Mouse (Mus musculus): Measurements from ENCODE around the gene Tmem63a.
A peak's percentile ranks its signal among the peaks of the same experiment; 100 is the strongest.
"Not testable (repeated sequence)": the region's sequence is repeated elsewhere in the genome, so short reads cannot be mapped to it uniquely, and the experiment has no call there.

The Tmem63a gene

DNA sequence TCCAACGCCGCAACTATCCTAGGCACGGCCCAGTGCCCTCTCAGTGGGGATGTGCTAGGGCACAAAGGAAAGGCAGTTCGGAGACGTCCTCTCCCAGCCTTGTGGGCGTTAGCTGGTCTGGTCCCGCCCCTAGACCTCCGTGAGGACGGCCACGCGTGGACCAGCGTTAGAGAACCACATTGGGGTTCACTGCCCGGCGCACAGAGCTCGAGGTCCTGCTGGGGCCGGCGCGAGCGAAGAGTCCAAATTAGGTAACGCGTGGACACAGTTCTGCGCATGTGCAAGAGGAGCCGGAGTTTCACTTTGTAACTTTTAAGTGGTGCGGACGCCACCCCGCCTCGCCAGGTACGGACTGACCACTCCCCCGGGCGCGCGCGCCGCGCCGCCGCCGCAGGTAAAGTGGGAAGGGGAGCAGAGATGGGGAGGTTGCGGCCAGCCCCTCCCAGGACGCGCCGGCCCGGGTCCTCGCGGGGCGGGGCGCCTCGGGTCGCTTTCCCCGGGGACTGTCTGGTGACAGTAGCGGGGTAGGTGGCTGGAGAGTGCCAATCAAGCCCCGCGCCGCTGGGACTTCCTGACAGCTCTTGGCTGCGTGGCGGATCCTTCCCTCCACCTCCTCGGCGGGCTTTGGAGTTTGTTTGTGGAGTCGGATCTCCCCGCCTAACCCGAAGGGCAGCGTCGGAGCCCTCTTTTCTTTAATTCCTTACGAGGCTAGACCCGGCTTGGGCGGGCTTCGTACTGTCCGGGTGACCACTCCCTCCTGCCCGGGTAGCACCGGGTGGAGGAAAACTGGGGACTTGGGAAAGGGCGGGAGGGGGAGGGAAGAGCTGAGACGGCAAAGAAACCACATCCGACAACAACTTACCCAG lies at the start of gene Tmem63a:
Gene Tmem63a (plus strand): TSS at position 179 of the 866 bp plus-strand sequence.
- peak; percentile 83 for DNase-seq

DNA sequence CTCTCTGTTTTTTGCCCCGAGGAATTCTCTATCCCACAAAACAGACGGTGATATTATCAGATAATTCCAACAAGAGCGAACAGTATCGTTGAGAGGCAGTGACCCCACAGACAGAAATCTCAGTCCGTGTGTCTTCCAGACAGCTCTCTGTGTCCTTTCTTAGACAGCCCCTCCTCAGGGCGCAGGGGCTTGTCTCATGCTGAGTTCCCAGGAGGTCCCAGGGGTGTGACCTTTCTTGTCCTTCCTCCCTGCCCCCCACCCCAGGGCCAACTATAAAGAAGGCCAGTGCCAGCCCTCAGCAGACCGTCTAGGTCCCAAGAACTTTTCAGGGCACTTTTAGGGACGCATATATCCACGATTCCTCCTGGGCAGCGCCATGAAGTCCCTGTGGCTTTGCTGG lies 49.3 kb upstream of the Tmem63a start, which contains the start of gene Lefty2:
Gene Lefty2 (plus strand): TSS at position 301 of the 400 bp plus-strand sequence.
- DNase-seq = no peak

- not testable (repeated sequence) for DNase-seq
Measured at GRCm38 (mm10) chr1:180894088-180894987, 47.8 kb upstream of the Tmem63a start.

DNA sequence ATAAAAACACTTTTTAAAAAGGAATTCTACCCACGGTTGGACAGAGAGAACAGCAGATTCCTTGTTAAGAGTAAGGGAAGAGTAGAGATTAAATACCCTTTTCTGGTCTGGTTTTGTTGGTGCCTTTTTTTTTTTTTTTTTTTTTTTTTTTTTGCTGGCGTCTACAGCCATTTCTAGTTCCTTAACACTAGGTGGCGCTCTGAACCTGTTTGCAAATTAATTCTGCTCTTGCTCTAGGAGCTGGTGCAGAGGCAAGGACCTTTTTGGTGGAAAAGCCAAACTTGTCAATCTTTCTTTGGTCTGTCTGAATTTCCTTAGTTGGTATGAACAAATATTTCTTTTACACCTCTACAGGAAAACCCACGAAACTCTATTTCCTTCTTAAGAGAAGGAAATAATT lies 41.0 kb upstream of the Tmem63a start:
- peak; percentile 33 for DNase-seq

- peak; percentile 94 for DNase-seq
Measured at GRCm38 (mm10) chr1:180902915-180903314, 39.2 kb upstream of the Tmem63a start.

GRCm38 (mm10) chr1:180903666-180904038 lies 38.5 kb upstream of the Tmem63a start:
- no peak for DNase-seq

DNA sequence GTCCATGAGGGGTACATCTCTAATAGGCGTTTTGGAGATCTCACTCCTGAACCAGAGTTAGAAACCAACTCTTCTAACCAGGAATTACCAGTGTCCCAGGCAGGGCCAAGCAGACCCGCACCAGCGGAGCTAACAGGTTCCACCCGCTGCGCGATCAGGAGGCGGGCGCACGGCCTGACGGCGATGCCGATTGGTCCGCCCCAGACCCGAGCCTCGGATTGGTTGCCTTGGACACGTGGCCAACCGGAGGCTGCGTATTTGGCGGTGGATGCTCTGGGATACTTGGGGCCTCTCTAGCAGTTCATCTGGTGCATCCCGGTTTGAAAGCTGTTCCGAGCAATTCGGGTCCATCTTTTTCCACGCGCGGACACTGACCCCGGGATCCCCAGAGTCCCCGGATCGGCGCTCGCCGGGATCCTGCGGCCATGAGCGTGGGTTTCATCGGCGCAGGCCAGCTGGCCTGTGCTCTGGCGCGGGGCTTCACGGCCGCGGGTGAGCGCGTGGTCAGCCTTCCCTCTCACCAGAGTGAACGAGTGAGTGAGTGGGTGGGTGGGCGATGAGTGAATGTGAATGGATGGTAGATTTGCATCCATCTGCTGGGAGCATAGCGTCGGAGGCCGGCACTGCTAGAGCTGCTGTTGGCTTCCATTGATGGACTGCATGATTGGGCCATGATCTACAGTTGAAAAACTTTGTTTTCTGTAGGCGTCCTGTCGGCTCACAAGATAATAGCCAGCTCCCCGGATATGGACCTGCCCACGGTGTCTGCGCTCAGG lies 37.9 kb upstream of the Tmem63a start, which contains the start of gene Pycr2:
Gene Pycr2 (plus strand): TSS at position 255 of the 776 bp plus-strand sequence.
- DNase-seq = peak; percentile 98

- no peak for DNase-seq
Measured at GRCm38 (mm10) chr1:180904815-180905080, 37.4 kb upstream of the Tmem63a start.

DNA sequence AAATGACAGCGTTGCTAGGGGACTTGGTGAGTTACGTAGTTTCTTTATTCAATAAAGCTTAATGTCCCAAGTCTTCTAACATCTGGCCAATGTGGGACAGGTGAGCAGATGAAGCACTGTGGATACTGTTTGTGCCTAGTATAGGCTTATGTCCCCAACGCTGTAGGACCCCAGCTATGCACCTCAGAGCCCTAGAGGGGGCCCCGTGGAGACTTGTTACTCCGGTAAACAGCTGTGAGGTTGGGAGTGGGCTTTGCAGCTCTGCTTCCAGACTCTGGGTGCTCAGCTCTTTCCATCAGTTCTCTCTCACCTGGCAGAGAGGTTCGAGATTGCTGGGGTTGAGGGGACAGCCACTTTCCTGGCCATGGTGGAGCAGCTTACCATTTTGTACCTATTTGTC lies 36.8 kb upstream of the Tmem63a start:
- peak; percentile 29 for DNase-seq

GRCm38 (mm10) chr1:180905876-180906275 lies 36.3 kb upstream of the Tmem63a start:
- no peak for DNase-seq

DNA sequence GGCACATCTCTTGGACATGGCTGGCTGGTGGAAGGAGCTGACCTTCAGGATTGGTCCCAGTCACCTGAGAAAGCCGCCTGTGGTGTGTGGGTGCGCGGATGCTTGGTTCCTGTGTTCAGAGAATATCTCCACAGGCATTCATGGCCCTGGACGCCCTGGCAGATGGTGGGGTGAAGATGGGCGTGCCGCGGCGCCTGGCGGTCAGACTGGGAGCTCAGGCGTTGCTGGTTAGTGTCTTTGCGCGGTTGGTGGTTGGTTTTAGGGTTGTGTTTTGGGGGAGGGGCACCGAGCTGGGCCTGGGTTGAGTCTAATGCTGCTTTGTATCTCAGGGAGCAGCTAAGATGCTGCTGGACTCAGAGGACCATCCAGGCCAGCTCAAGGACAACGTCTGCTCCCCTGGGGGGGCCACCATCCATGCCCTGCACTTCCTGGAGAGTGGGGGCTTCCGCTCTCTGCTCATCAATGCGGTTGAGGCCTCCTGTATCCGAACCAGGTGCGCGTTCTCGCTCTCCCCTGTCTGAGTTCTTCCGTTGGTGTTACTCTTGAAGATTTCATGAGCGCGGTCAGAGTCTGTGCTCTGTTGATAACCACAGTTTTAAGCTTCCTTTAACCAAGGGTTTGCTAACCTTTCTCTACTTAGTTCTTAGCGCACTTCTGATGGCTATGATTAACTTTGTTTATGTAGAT lies 35.5 kb upstream of the Tmem63a start:
- DNase-seq = peak; percentile 55

DNA sequence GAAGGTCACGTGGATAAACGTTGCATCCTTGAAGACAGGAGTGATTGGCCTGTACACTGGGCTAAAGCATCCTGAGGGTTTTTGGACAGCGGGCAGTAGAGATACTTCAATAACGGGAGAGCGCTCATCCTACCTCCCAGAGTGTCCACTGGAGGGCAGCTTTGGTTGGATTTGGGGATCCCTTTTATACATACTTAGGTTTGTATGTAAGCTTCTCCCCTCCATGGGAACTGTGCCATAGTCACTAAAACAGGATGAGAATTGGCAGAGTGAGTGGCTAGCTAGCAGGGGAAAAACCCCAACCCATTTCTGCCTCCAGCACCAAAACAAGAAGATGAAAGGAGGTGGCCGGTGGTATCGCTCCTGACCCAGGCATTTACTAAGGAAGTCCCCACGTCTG lies 31.0 kb upstream of the Tmem63a start:
- peak; percentile 41 for DNase-seq

DNA sequence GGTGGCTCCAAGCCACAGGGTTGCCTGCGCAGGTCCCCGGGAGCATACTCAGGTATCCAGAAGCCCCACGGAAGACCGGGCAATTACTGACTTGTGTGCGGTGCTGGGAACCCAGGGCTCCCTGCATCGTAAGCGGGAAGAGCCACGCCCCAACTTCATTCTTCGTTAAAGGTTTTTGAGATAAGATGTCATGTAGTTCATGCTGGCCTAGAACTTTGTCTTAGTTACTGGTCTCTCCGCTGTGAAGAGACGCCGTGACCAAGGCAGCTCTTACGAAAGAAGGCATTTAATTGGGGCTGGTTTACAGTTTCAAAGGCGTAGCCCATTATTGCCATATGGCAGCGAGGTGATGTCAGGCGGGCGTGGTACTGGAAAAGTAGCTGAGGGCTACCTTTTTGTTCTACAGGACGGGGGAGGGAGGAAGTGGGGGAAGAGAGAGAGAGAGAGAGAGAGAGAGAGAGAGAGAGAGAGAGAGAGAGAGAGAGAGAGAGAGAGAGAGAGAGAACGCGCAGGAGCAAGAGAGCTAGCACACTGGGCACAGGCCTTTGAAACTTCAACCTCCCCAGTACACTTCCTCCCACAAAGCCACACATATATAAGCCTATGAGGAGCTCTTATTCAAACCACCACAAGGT lies 30.4 kb upstream of the Tmem63a start:
- peak; percentile 53 for DNase-seq

DNA sequence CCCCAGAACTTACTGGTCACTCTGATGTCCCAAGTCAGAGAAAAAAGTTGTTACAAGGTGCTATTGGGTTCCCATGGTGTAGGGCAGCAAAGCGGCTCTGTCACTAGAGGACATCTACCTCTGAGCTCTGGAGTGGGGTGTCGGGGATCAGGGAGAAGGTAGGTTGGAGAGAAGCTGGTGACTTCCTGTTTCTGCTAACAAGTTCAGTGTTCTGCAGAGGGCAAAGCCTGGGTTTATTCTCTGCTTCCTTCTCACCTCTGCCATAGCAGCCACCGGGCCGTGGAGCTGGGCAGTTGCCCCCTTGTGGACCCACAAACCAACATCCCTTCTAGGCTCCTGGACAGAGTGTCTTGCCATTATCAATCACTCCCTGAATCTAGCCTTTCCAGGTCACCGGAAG lies 29.4 kb upstream of the Tmem63a start:
- DNase-seq = no peak

DNA sequence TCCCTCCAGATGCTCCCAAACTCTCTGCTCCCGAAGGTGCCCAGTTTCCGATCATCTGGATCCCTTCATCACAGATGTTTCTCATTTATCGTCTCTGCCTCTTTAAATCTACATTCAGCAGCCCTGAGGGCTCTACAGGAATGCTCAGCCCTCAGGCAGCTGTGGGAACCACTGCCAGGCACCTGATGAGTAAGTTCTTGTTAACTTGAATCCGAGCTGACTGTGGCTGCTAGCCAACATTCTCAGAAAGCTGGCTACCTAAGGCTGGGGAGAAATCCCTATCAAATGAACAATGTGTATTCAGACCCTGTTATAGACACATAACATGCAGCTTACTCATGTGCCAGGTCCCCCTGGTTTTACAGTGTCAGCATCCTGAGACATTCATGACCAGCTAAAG lies 28.3 kb upstream of the Tmem63a start:
- no peak for DNase-seq

DNA sequence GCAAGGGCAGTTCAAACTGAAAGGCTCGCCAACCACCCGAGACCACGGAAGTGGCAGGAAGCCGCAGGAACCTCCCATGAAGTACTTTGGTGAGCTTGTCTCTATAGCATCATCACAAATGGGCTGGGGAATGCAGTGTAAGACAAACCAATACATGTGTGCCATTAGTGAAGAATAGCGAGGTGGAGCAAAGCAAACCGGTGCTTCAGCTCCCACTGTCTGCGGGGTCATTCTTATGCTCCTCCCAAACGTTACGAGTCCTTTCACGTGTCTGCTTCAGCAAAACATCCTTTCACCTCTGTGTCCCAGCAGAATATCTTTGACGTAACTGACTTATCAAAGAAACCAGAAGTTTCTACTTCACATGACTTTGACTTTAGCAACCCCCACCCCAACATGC lies 25.7 kb upstream of the Tmem63a start:
- DNase-seq = no peak

- no peak for DNase-seq
Measured at GRCm38 (mm10) chr1:180917053-180917452, 25.1 kb upstream of the Tmem63a start.

DNA sequence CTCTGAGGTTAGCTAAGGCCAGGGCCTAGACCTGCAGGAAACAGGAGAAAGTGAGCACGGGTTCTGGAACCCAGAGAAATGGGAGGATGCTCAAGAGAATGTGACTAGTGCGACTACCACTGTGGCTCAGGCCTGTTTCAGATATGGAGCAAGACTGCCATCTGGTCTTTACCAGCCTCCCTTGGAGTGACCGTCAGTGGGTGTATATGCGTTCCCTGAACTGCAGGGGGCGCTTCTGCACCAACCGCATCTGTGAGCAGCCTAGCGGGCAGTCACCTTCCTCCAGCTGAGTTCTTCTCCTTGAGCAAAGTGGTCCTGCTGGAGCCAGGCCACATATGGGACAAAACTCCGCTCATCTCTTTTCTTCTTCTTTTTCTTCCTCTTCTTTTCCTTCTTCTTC lies 22.5 kb upstream of the Tmem63a start:
- peak; percentile 77 for DNase-seq

DNA sequence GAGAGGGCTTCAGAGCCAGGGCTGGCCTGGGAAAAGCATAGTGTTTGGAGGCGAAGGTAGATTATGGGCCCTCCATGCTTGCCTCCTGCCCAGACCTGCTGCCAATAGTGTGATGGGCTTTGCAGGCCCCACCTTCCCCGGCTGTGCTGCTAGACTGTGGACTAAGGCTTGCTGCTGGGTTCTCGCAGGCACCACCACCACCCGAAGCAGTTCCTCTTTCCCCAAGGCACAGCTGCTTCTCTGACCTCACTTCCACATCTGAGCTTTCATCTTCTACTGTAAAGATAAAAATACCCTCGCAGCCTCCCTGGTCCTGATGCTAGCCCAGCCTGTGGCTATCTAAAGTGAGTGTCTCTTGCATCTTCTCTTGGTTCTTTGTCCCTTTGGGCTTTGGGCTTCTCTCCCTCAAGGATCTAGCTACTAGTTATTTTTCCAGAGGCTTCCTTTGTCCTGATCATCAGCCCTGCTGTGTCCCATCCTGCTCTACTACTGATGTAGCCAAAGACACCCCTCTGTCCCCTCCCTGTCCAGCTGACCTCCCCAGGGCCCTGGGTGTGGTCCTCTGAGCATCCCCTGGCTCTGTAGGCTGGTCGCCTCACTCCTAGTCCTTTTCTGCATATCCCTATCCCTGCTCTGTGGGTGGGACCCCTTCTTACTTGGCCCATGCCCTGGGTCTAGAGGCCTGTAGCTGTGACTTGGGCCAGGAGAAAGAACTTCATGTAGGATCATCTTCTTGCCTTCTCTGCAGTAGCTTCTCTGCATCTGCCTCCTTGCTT lies 19.7 kb upstream of the Tmem63a start:
- no peak for DNase-seq

DNA sequence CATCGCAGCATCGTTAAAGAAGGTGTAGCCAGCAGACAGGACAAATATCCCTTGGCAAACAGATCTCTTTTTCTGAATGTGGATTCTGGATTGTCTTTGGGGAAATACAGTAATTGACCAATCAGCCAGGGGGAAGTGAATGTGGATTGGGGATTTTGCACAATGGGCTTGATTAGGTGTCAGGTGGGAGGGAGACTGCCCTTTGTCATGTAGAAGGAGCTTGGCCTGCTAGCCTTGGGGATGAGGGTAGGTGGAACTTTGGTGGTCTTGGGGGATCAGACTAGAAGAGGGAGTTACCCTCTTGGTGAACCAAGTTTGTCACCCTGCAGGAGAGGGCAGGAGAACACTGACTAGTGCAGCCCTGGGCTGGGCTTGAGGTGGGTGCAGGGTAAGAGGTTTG lies 17.4 kb upstream of the Tmem63a start:
- no peak for DNase-seq

GRCm38 (mm10) chr1:180926286-180926685 lies 15.9 kb upstream of the Tmem63a start:
- no peak for DNase-seq
